ENCODE assay signal across 8 mouse cellular contexts in genomic region chr2:152804408-152805110, GRCm38 (mm10). TPM values are rescaled to one million over a fixed set of nuclear protein-coding genes. Genes with fewer than 3 reads are reported as not detected.
DNase-seq lines count a peak whose midpoint lies in the region; ATAC-seq and TF ChIP-seq lines count a peak whose summit lies in the region.

No protein-coding gene starts in this region.

- H3K9me3 ChIP-seq in embryonic facial prominence, embryonic 14.5 days (ENCODE audit: control insufficient read depth, low read length): no peaks in the 10 kb centered on the region

- 0 out of 2 replicates have a peak overlapping the region, but pooled peaks have one; percentile 43 for H3K27ac ChIP-seq in spleen, adult 2 months (ENCODE audit: insufficient read depth, low read length)
- peak overlapping the region; percentile 53 for H3K27ac ChIP-seq in embryonic facial prominence, embryonic 14.5 days (replicated peaks; ENCODE audit: low read depth, low read length)
- H3K27ac ChIP-seq in macrophage: peak overlapping the region; percentile 99

- TF ChIP-seq POLR2A in spleen, adult 2 months (IDR thresholded peaks at IDR 0.05; ENCODE audit: low read depth, low read length): no peak

- intact Hi-C loops in gastrocnemius, postnatal 36 days (cut with DNase I): no loop called here

- 36% methylated on average over 6 of the region's 6 CpGs for WGBS in spleen, adult 2 months
- 11% methylated on average over 6 of the region's 6 CpGs for WGBS in embryonic facial prominence, embryonic 14.5 days
- WGBS in macrophage (ENCODE audit: missing documents): 59% methylated on average over 6 of the region's 6 CpGs

- no peak for DNase-seq in spleen, adult 2 months (ENCODE audit: low read depth in 1 of 2, low spot score in 2 of 2)
- no peak for DNase-seq in spleen, postnatal 14 days (ENCODE audit: low spot score in 2 of 2)
- DNase-seq in embryonic facial prominence, embryonic 14.5 days (ENCODE audit: low spot score): peak; percentile 86
- peak; percentile 55 for DNase-seq in kidney, adult 18-20 months
- DNase-seq in gastrocnemius, postnatal 36 days: no peak
- no peak for DNase-seq in spleen, adult 12 weeks (ENCODE audit: low spot score)
- no peak for DNase-seq in layer of hippocampus, postnatal 36 days

- ATAC-seq in embryonic facial prominence, embryonic 14.5 days (ENCODE audit: low read depth): peak; percentile 92

- H3K4me2 ChIP-seq in embryonic facial prominence, embryonic 14.5 days (ENCODE audit: low read depth, low read length): peak overlapping the region; percentile 20; the same call in 1 of the 2 replicates

- no peak overlapping the region for H3K4me3 ChIP-seq in spleen, adult 2 months (ENCODE audit: extremely low read depth, insufficient read depth, insufficient read length)
- no peak overlapping the region for H3K4me3 ChIP-seq in embryonic facial prominence, embryonic 14.5 days (ENCODE audit: low read depth, low read length)
- H3K4me3 ChIP-seq in macrophage (ENCODE audit: inconsistent target): no peak overlapping the region

- H3K9ac ChIP-seq in embryonic facial prominence, embryonic 14.5 days (ENCODE audit: low read depth, low read length): 0 out of 2 replicates have a peak overlapping the region, but pooled peaks have one; percentile 22

- H3K4me1 ChIP-seq in spleen, adult 2 months (ENCODE audit: control insufficient read depth, insufficient read depth, insufficient read length): peaks cover 12% of the 10 kb centered on the region
- H3K4me1 ChIP-seq in embryonic facial prominence, embryonic 14.5 days (ENCODE audit: control insufficient read depth, insufficient read depth, low read length): peaks cover 26% of the 10 kb centered on the region

- no peak for TF ChIP-seq CTCF in spleen, adult 2 months (IDR thresholded peaks at IDR 0.05; ENCODE audit: extremely low read depth, insufficient read depth, insufficient read length, insufficient replicate concordance)

- H3K27me3 ChIP-seq in spleen, adult 2 months (ENCODE audit: control insufficient read depth, insufficient read depth, low read length): no peaks in the 10 kb centered on the region
- no peaks in the 10 kb centered on the region for H3K27me3 ChIP-seq in embryonic facial prominence, embryonic 14.5 days (replicated peaks; ENCODE audit: control insufficient read depth, insufficient read depth, low read length)

- H3K36me3 ChIP-seq in spleen, adult 2 months (ENCODE audit: control insufficient read depth, insufficient read depth, low read length): no peaks in the 10 kb centered on the region
- H3K36me3 ChIP-seq in embryonic facial prominence, embryonic 14.5 days (ENCODE audit: control insufficient read depth, insufficient read depth, low read length): no peaks in the 10 kb centered on the region
- no peaks in the 10 kb centered on the region for H3K36me3 ChIP-seq in macrophage (ENCODE audit: inconsistent target)

- peaks cover 95% of the 10 kb centered on the region for H3K79me2 ChIP-seq in macrophage (ENCODE audit: inconsistent target)

RNA-seq across cellular contexts. Expression of gene Bcl2l1, which starts 27.0 kb away (rescaled TPM):
- 36.2 and 57.4 TPM in 2 replicates for polyA plus RNA-seq in spleen, adult 2 months (2012; rRNA removed)
- 77.3 and 86.7 TPM in 2 replicates for polyA plus RNA-seq in embryonic facial prominence, embryonic 14.5 days (2014; fragmentation: Nextera tagmentation; extraction: Ambion mirVana)
- 100 to 1,000 TPM; 136 to 537 (median 201) TPM for total RNA-seq in macrophage (2018; cell fraction: chromatin; rRNA removed)
- 100 to 1,000 TPM in 7 of 26 experiments, 10 to 100 TPM in 19; 72.0 to 192 (median 85.2) TPM for total RNA-seq in macrophage (2018; cell fraction: cytosol; rRNA removed)
- total RNA-seq in macrophage (2018; cell fraction: nucleus; rRNA removed): 100 to 1,000 TPM; 131 to 456 (median 217) TPM
- 38.6 to 159 TPM (median 48.4 TPM) in 3 replicates for polyA plus RNA-seq in macrophage (2018)
- 10 to 100 TPM; 15.4 to 17.6 TPM for total RNA-seq in gastrocnemius, postnatal 36 days (2021)
- 100 to 1,000 TPM; 116 to 141 TPM for total RNA-seq in layer of hippocampus, postnatal 36 days (2021)

RNA-seq across cellular contexts. Expression of gene Tpx2, which starts 43.2 kb away (rescaled TPM):
- polyA plus RNA-seq in spleen, adult 2 months (2012; rRNA removed): 2.0 and 2.2 TPM in 2 replicates
- 69.3 and 87.9 TPM in 2 replicates for polyA plus RNA-seq in embryonic facial prominence, embryonic 14.5 days (2014; fragmentation: Nextera tagmentation; extraction: Ambion mirVana)
- total RNA-seq in macrophage (2018; cell fraction: chromatin; rRNA removed): 10 to 100 TPM in 5 of 26 experiments, 1 to 10 TPM in 21; 2.1 to 18.9 (median 7.1) TPM
- total RNA-seq in macrophage (2018; cell fraction: cytosol; rRNA removed): 10 to 100 TPM in 13 of 26 experiments, 1 to 10 TPM in 13; 4.3 to 30.1 (median 10.4) TPM
- total RNA-seq in macrophage (2018; cell fraction: nucleus; rRNA removed): 10 to 100 TPM in 12 of 26 experiments, 1 to 10 TPM in 14; 2.6 to 18.6 (median 9.8) TPM
- polyA plus RNA-seq in macrophage (2018): 3.4 to 14.0 TPM (median 11.8 TPM) in 3 replicates
- 1 to 10 TPM; 1.4 to 1.9 TPM for total RNA-seq in gastrocnemius, postnatal 36 days (2021)
- total RNA-seq in layer of hippocampus, postnatal 36 days (2021): 1 to 10 TPM; 2.0 to 3.1 TPM

RNA-seq across cellular contexts. Expression of gene Cox4i2, which starts 50.6 kb away (rescaled TPM):
- 0.56 and 0.59 TPM in 2 replicates for polyA plus RNA-seq in spleen, adult 2 months (2012; rRNA removed)
- 19.1 and 27.0 TPM in 2 replicates for polyA plus RNA-seq in embryonic facial prominence, embryonic 14.5 days (2014; fragmentation: Nextera tagmentation; extraction: Ambion mirVana)
- not detected for total RNA-seq in macrophage (2018; cell fraction: chromatin; rRNA removed)
- total RNA-seq in macrophage (2018; cell fraction: cytosol; rRNA removed): not detected
- total RNA-seq in macrophage (2018; cell fraction: nucleus; rRNA removed): not detected
- polyA plus RNA-seq in macrophage (2018): not detected in 3 replicates
- 1 to 10 TPM; 2.9 TPM for total RNA-seq in gastrocnemius, postnatal 36 days (2021)
- total RNA-seq in layer of hippocampus, postnatal 36 days (2021): 1 to 10 TPM; 1.7 to 2.7 TPM

Comparison
In these comparisons a context has a peak if more than half of its experiments do, and no peak if none do; other contexts are left out.
1. DNase-seq: peak in embryonic facial prominence, embryonic 14.5 days (single experiment) and kidney, adult 18-20 months (single experiment); none in spleen, adult 2 months (0 of 2), spleen, postnatal 14 days (0 of 2), gastrocnemius, postnatal 36 days (0 of 2), spleen, adult 12 weeks (single experiment) and layer of hippocampus, postnatal 36 days (0 of 2).
2. H3K27ac ChIP-seq: peak in every context shown above with its lines; median percentile 99 in macrophage; 53 in embryonic facial prominence, embryonic 14.5 days; 43 in spleen, adult 2 months.
3. RNA of gene Cox4i2, which starts 50.6 kb away (polyA plus RNA-seq): 19.1 to 27.0 TPM in embryonic facial prominence, embryonic 14.5 days; 0.56 to 0.59 TPM in spleen, adult 2 months and not detected in macrophage; every median in the first group is over 10 times any median in the second.